Mouse (Mus musculus) E14TG2a.4 (cell line): ENCODE results near the gene Rnf144b.
A peak's percentile ranks its signal among the peaks of the same experiment; 100 is the strongest.

Experiments
- CTCF ChIP-seq: conservative IDR thresholded peaks from 2 replicates; pipeline ENCODE4 v1.5.1; 2014; ENCODE audit warnings: low read length
- NANOG ChIP-seq: IDR thresholded peaks from 2 replicates; pipeline ENCODE4 v1.6.1; 2014; ENCODE audit warnings: borderline replicate concordance, low read length, mixed read lengths

GRCm38 (mm10) chr13:47152390-47152789 lies 29.9 kb downstream of the Rnf144b start:
- TF ChIP-seq CTCF, result peak; percentile 69
- TF ChIP-seq NANOG, result no peak
